Mouse (Mus musculus) midbrain, postnatal 0 days (tissue): ENCODE measurements around the gene Mettl7b. TPM values are rescaled to one million over a fixed set of nuclear protein-coding genes. Genes with fewer than 3 reads are reported as not detected.

Experiments
- ATAC-seq: fragments of 200-750 bp; cut with Nextera tagmentation; 2 replicates; pipeline ENCODE4 v1.8.0; 2017; ENCODE audit warnings: moderate number of reproducible peaks, mild to moderate bottlenecking, moderate TSS enrichment, moderate library complexity; ENCODE audit not compliant: low FRiP score
- DNase-seq: peaks from one replicate; pipeline ENCODE4 v3.0.0-alpha.2; 2015; ENCODE audit warnings: low spot score
- H3K27ac ChIP-seq: fragments of 300-500 bp; sonication (generic); 2 replicates; pipeline ENCODE4 v1.5.1; 2014; ENCODE audit warnings: low read depth, mild to moderate bottlenecking, low read length, mixed read lengths
- H3K27me3 ChIP-seq: fragments of 300-500 bp; sonication (generic); 2 replicates; pipeline ENCODE4 v1.6.1; 2014; ENCODE audit warnings: low read length, control low read depth, mixed read lengths; ENCODE audit not compliant: insufficient read depth
- H3K36me3 ChIP-seq: fragments of 300-500 bp; sonication (generic); 2 replicates; pipeline ENCODE4 v1.6.1; 2014; ENCODE audit warnings: low read length, control low read depth, mixed read lengths; ENCODE audit not compliant: insufficient read depth
- H3K4me1 ChIP-seq: fragments of 300-500 bp; sonication (generic); 2 replicates; pipeline ENCODE4 v1.6.1; 2014; ENCODE audit warnings: mild to moderate bottlenecking, control low read depth, antibody characterized with exemption, low read length, mixed read lengths; ENCODE audit not compliant: insufficient read depth
- H3K4me2 ChIP-seq: fragments of 300-500 bp; sonication (generic); 2 replicates; pipeline ENCODE4 v1.6.1; 2014; ENCODE audit warnings: low read depth, mild to moderate bottlenecking, low read length, mixed read lengths; ENCODE audit not compliant: poor library complexity, severe bottlenecking
- H3K4me3 ChIP-seq: fragments of 300-500 bp; sonication (generic); 2 replicates; pipeline ENCODE4 v1.5.1; 2014; ENCODE audit warnings: low read depth, mild to moderate bottlenecking, low read length, moderate library complexity
- H3K9ac ChIP-seq: fragments of 300-500 bp; sonication (generic); replicated peaks from 2 replicates; pipeline ENCODE4 v1.6.1; 2014; ENCODE audit warnings: mild to moderate bottlenecking, low read length, moderate library complexity, mixed read lengths; ENCODE audit not compliant: poor library complexity, severe bottlenecking
- H3K9me3 ChIP-seq: fragments of 300-500 bp; sonication (generic); 2 replicates; pipeline ENCODE4 v1.6.1; 2016; ENCODE audit warnings: low read length, control low read depth
- CTCF ChIP-seq: IDR thresholded peaks from 2 replicates; pipeline ENCODE4 v1.5.1; 2016; ENCODE audit warnings: antibody characterized with exemption, mild to moderate bottlenecking
- WGBS: fragments of 180-500 bp; shearing (Covaris S2); extraction: QIAGEN DNeasy Blood & Tissue Kit; methylation state at CpG from one replicate; pipeline ENCODE4 v1.1.7; 2014; 5-methylcytosine and 5-hydroxymethylcytosine counted together
- polyA plus RNA-seq: library from polyadenylated mRNA; unstranded; fragments of >200 nt; fragmentation: Nextera tagmentation; extraction: Ambion mirVana; gene quantifications from 2 replicates; pipeline ENCODE4 v1.2.1, GENCODE M21; 2015
- total RNA-seq: library from RNA; depleted of rRNA; stranded (reverse); fragments of >200 nt; gene quantifications from 2 replicates; pipeline ENCODE4 v1.2.3, GENCODE M21; 2014

Gene Mettl7b
- total and polyA plus RNA-seq, 2 experiments from 2014 or later, result not detected

DNA sequence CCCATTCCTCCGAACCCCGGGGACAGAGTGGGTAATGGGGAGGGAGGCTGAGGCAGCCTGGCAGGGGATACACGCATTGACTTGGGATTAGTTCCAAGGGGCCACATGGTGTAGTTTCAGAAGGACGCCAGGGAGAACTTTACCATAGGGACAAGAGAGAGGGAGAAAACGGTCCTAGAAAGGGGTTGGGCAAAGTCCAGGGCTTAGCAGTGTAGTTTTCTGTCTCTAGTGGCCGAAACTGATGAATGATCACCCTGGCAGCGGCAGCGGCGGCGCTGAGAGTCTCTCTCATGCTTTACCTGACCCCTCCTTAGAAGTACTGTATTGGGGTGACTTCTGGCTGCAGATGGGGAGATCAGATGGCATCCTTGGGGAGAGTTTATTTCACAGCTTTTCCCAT, 2.4 kb downstream of the Mettl7b start:
- Histone ChIP-seq H3K4me3 (no peak overlapping the region), H3K27ac (no peak overlapping the region), H3K4me1 (no peaks in the 10 kb centered on the region), H3K27me3 (no peaks in the 10 kb centered on the region), H3K9me3 (no peaks in the 10 kb centered on the region), H3K4me2 (no peak overlapping the region), H3K36me3 (no peaks in the 10 kb centered on the region), H3K9ac (no peak overlapping the region)
- no peak for DNase-seq
- TF ChIP-seq CTCF, result no peak
- no peak for ATAC-seq
- WGBS, result 82% methylated on average over 10 of the region's 10 CpGs

GRCm38 (mm10) chr10:128950208-128950887, 10.4 kb downstream of the Mettl7b start:
- ATAC-seq, result no peak
- H3K4me3 ChIP-seq, result no peak overlapping the region
- WGBS, result 75% methylated on average over 16 of the region's 16 CpGs
- DNase-seq, result no peak
- no peaks in the 10 kb centered on the region for H3K9me3 ChIP-seq
- no peak overlapping the region for H3K27ac ChIP-seq
- H3K4me2 ChIP-seq, result no peak overlapping the region
- H3K36me3 ChIP-seq, result no peaks in the 10 kb centered on the region
- TF ChIP-seq CTCF, result no peak
- H3K4me1 ChIP-seq, result no peaks in the 10 kb centered on the region
- no peaks in the 10 kb centered on the region; the same call in 1 of the 2 replicates for H3K27me3 ChIP-seq
- H3K9ac ChIP-seq, result no peak overlapping the region

DNA sequence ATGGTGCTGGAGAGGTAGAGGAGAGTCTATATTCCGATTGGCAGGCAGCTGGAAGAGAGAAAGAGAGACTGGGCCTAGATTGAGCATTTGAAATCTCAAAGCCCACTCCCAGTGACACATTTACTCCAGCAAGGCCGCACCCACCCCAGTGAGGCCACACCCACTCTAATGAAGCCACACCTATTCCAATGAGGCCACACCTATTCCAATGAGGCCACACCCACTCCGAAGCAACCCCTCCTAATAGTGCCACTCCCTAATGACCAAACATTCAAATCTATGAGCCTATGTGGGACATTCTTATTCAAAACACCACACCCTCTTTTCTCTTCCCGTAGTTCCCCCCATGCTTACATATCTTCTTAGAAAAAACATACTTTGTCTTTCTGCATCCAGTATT, 13.3 kb downstream of the Mettl7b start:
- Histone ChIP-seq H3K4me2 (no peak overlapping the region), H3K27ac (no peak overlapping the region), H3K9me3 (no peaks in the 10 kb centered on the region), H3K9ac (no peak overlapping the region), H3K27me3 (no peaks in the 10 kb centered on the region; the same call in 1 of the 2 replicates), H3K36me3 (no peaks in the 10 kb centered on the region), H3K4me1 (no peaks in the 10 kb centered on the region), H3K4me3 (no peak overlapping the region)
- ATAC-seq, result no peak
- WGBS, result 91% methylated on average over 4 of the region's 4 CpGs
- DNase-seq, result no peak
- no peak for TF ChIP-seq CTCF

GRCm38 (mm10) chr10:128945675-128946074, 15.1 kb downstream of the Mettl7b start:
- WGBS, result 20% methylated on average over 3 of the region's 3 CpGs
- H3K4me3 ChIP-seq, result no peak overlapping the region

DNA sequence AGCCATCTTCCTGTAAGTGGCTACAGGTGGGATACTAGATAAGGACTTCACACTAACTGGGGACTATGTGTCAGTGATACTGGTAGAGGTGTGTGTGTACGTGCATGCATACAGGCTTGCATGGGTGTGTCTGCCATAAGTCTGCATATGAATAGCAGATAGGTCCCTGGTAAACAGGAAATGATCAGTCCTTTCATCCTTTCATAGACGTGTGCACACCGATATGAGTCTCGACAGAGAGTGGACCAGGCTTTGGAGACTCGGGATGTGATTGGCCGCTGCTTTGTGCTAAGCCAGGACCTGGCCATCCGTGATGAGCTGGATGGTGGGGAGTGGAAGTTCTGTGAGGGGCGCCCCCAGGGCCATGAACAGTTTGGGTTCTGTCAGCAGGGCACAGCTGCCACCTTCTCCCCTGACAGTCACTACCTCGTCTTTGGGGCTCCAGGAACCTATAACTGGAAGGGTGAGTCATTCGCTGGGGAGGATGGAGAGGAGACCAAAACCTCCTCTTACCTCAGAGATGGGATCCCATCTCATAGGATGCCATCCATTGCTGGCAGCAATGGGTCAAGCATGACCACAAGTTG, 20.2 kb downstream of the Mettl7b start:
- Histone ChIP-seq H3K4me1 (no peaks in the 10 kb centered on the region), H3K9me3 (no peaks in the 10 kb centered on the region), H3K4me3 (no peak overlapping the region), H3K9ac (no peak overlapping the region), H3K36me3 (no peaks in the 10 kb centered on the region), H3K27ac (no peak overlapping the region), H3K27me3 (no peaks in the 10 kb centered on the region), H3K4me2 (no peak overlapping the region)
- TF ChIP-seq CTCF, result no peak
- no peak for DNase-seq
- ATAC-seq, result no peak
- WGBS, result 79% methylated on average over 10 of the region's 10 CpGs

More at GRCm38 (mm10) chr10:128945675-128946074, 15.1 kb downstream of the Mettl7b start:
- no peak overlapping the region for H3K9ac ChIP-seq
- peak; percentile 68 for TF ChIP-seq CTCF
- H3K27me3 ChIP-seq, result no peaks in the 10 kb centered on the region; the same call in 1 of the 2 replicates
- ATAC-seq (no peak), DNase-seq (peak; percentile 47)
- H3K36me3 ChIP-seq, result no peaks in the 10 kb centered on the region
- H3K9me3 ChIP-seq, result no peaks in the 10 kb centered on the region
- H3K4me2 ChIP-seq, result no peak overlapping the region
- H3K4me1 ChIP-seq, result no peaks in the 10 kb centered on the region
- no peak overlapping the region for H3K27ac ChIP-seq

DNA sequence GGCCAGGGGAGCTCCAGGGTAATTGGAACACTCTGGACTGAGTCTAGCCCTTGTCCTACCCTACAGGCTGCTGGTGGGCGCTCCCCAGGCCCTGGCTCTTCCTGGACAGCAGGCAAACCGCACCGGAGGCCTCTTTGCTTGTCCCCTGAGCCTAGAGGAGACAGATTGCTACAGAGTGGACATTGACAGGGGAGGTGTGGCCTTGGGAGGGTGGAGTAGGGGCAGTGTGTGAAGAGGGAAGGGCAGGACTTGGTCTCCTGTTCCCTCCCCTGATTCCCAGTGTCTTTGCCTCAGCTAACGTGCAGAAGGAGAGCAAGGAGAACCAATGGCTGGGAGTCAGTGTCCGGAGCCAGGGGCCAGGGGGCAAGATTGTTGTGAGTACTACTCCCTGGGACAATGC, 21.8 kb downstream of the Mettl7b start:
- H3K9me3 ChIP-seq, result no peaks in the 10 kb centered on the region
- no peak overlapping the region for H3K9ac ChIP-seq
- H3K27ac ChIP-seq, result no peak overlapping the region
- H3K36me3 ChIP-seq, result no peaks in the 10 kb centered on the region
- no peak for DNase-seq
- H3K27me3 ChIP-seq, result peaks cover 11% of the 10 kb centered on the region; the same call in 1 of the 2 replicates
- no peaks in the 10 kb centered on the region for H3K4me1 ChIP-seq
- no peak for TF ChIP-seq CTCF
- H3K4me2 ChIP-seq, result no peak overlapping the region
- ATAC-seq, result no peak
- H3K4me3 ChIP-seq, result no peak overlapping the region
- 75% methylated on average over 5 of the region's 5 CpGs for WGBS
